8 mouse cellular contexts compared by ENCODE assay signal in the genomic region with DNA sequence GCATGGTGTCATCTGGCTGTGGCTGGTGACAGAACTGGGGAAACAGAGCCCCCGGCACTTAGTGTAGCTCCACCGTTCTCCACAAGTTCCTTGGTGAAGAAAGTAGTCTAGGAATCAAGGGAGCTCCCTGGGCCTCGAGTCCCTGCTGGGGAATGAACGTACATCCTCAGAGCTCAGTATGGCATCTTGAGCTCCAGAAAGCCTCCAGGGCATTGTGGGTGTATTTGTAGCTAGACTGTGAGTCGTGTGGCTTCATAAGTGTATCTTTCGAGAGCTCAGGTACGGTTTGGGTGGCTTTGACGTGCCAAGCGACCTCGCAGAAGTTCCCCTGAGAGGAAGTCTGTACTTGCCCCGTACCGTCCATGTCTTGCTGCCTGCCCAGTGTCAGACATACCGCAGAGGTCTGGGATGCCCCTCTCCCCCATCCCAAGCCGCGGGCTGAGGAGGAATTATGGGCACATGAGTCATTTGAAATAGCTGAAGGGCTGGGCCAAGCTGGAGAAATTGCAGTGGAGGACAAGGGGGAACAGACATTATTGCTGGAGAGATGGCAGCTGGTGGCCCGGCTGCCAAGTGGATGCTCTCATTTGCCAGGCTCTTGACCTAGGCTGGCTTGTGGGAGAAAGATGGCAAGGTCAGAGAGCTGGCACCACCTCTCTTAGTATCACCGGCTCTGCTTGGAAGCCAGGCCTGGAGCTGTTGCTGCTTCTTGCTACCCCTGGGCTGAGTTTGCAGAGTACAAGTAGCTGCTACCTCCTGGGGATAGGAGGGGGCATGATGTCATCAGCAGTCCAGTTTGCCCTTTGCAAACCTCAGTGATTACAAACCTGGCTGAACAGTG. TPM values are rescaled to one million over a fixed set of nuclear protein-coding genes. Genes with fewer than 3 reads are reported as not detected.
A peak's percentile ranks its signal among the peaks of the same experiment; 100 is the strongest.
DNase-seq lines count a peak whose midpoint lies in the region; ATAC-seq and TF ChIP-seq lines count a peak whose summit lies in the region.

No protein-coding gene starts in this region.

- peaks cover 86% of the 10 kb centered on the region for H3K4me1 ChIP-seq in kidney, embryonic 15.5 days
- H3K4me1 ChIP-seq in liver, embryonic 14.5 days (replicated peaks; ENCODE audit: control insufficient read depth in 2 of 2, insufficient read depth in 2 of 2, low read length in 1 of 2), result peaks cover 19 to 57% of the 10 kb centered on the region in 2 experiments

- 84% methylated on average over 17 of the region's 17 CpGs for WGBS in kidney, embryonic 15.5 days
- WGBS in liver, embryonic 14.5 days (ENCODE audit: insufficient replicate concordance), result 36% methylated on average over 17 of the region's 17 CpGs

- H3K27me3 ChIP-seq in kidney, embryonic 15.5 days, result no peaks in the 10 kb centered on the region
- no peaks in the 10 kb centered on the region for H3K27me3 ChIP-seq in Patski
- H3K27me3 ChIP-seq in liver, embryonic 14.5 days (ENCODE audit: control insufficient read depth, insufficient read depth, low read length), result no peaks in the 10 kb centered on the region

- no peak overlapping the region for H3K4me3 ChIP-seq in kidney, embryonic 15.5 days (replicated peaks)
- peak overlapping the region; percentile 10 to 21; a peak in 1 of 4 replicates for H3K4me3 ChIP-seq in liver, embryonic 14.5 days (ENCODE audit: insufficient read depth in 1 of 2, low read depth in 2 of 2, low read length in 2 of 2)

- peak overlapping the region; percentile 86 for H3K4me2 ChIP-seq in kidney, embryonic 15.5 days
- peak overlapping the region; percentile 81 for H3K4me2 ChIP-seq in liver, embryonic 14.5 days (ENCODE audit: low read depth)

- TF ChIP-seq EP300 in liver, embryonic 14.5 days (IDR thresholded peaks at IDR 0.05; ENCODE audit: low read depth), result no peak

- CTCF ChIA-PET in Patski (lab: Charles Lee), result interaction anchor here (1.0 to 1.6 kb wide), 6 partner anchors 8 to 56 kb away, joined by 3 to 4 read pairs (median 3); no protein-coding TSS in a partner anchor

- intact Hi-C loops in gastrocnemius, postnatal 14 days (cut with DNase I; ENCODE audit: low total_unique reads), result no loop called here

- POLR2A ChIA-PET in Patski (lab: Charles Lee), result interaction anchor here (0.5 to 2.0 kb wide), 7 partner anchors 12 to 484 kb away, joined by 3 to 6 read pairs (median 4); no protein-coding TSS in a partner anchor

- TF ChIP-seq CTCF in Patski (IDR thresholded peaks at IDR 0.05), result no peak
- no peak for TF ChIP-seq CTCF in liver, embryonic 14.5 days (IDR thresholded peaks at IDR 0.05; ENCODE audit: low read depth)

- ATAC-seq in kidney, embryonic 15.5 days (replicated peaks; ENCODE audit: low FRiP score), result no peak
- ATAC-seq in Patski, result peak; percentile 22
- no peak for ATAC-seq in liver, embryonic 14.5 days (ENCODE audit: insufficient read depth)
- no peak for ATAC-seq in activated CD4-positive, CD25-positive, alpha-beta regulatory T cell, adult 4 months

- in situ Hi-C loops in Patski (cut with MboI; ENCODE audit: low pct_unique_long_range_greater_than_20kb), result loop anchor here (5.0 to 25.0 kb wide), 2 partner anchors 43 to 1608 kb away; no protein-coding TSS in a partner anchor

- H3K27ac ChIP-seq in kidney, embryonic 15.5 days, result peak overlapping the region; percentile 46
- H3K27ac ChIP-seq in liver, embryonic 14.5 days, result no peak overlapping the region; the same call in 1 of the 2 replicates

- no peak overlapping the region for H3K9ac ChIP-seq in kidney, embryonic 15.5 days
- H3K9ac ChIP-seq in liver, embryonic 14.5 days (replicated peaks), result no peak overlapping the region

- H3K9me3 ChIP-seq in kidney, embryonic 15.5 days (replicated peaks), result no peaks in the 10 kb centered on the region
- no peaks in the 10 kb centered on the region for H3K9me3 ChIP-seq in liver, embryonic 14.5 days (ENCODE audit: control insufficient read depth, low read length)

- H3K36me3 ChIP-seq in kidney, embryonic 15.5 days, result no peaks in the 10 kb centered on the region
- no peaks in the 10 kb centered on the region for H3K36me3 ChIP-seq in liver, embryonic 14.5 days (replicated peaks; ENCODE audit: control insufficient read depth, insufficient read depth, low read depth)

- DNase-seq in kidney, adult 18-20 months, result no peak
- DNase-seq in Patski (ENCODE audit: low read depth, low spot score), result no peak
- peak; percentile 57 for DNase-seq in gastrocnemius, postnatal 14 days
- DNase-seq in liver, embryonic 14.5 days (ENCODE audit: low read depth in 3 of 3, low spot score in 3 of 3), result no peak
- DNase-seq in urinary bladder, adult 18-20 months (ENCODE audit: low spot score in 2 of 2), result no peak
- DNase-seq in layer of hippocampus, adult 9-11 months, result no peak

RNA-seq across cellular contexts. Expression of a gene that starts 2.9 kb away (rescaled TPM):
- 53.4 and 60.0 TPM in 2 replicates for polyA plus RNA-seq in kidney, embryonic 15.5 days (2015; fragmentation: Nextera tagmentation; extraction: Ambion mirVana)
- 92.3 TPM for polyA plus RNA-seq in Patski (2021)
- total RNA-seq in gastrocnemius, postnatal 14 days (2021), result 10 to 100 TPM; 17.4 to 23.4 TPM
- 16.2 and 17.2 TPM in 2 replicates for polyA plus RNA-seq in liver, embryonic 14.5 days (2012; rRNA removed)
- 30.7 and 30.9 TPM in 2 replicates for polyA plus RNA-seq in liver, embryonic 14.5 days (2014; fragmentation: Nextera tagmentation; extraction: Ambion mirVana)
- 10 to 100 TPM; 75.0 to 86.1 TPM for polyA plus RNA-seq in activated CD4-positive, CD25-positive, alpha-beta regulatory T cell, adult 4 months (2017; shearing (Covaris generic))

RNA-seq across cellular contexts. Expression of a gene that starts 23.8 kb away (rescaled TPM):
- 2.1 and 2.4 TPM in 2 replicates for polyA plus RNA-seq in kidney, embryonic 15.5 days (2015; fragmentation: Nextera tagmentation; extraction: Ambion mirVana)
- not detected for polyA plus RNA-seq in Patski (2021)
- total RNA-seq in gastrocnemius, postnatal 14 days (2021), result 1 to 10 TPM; 1.9 to 2.0 TPM
- polyA plus RNA-seq in liver, embryonic 14.5 days (2012; rRNA removed), result not detected in 2 replicates
- polyA plus RNA-seq in liver, embryonic 14.5 days (2014; fragmentation: Nextera tagmentation; extraction: Ambion mirVana), result 0.24 TPM in 1 of 2 replicates, not detected in the other
- not detected for polyA plus RNA-seq in activated CD4-positive, CD25-positive, alpha-beta regulatory T cell, adult 4 months (2017; shearing (Covaris generic))

RNA-seq across cellular contexts. Expression of a gene that starts 27.1 kb away (rescaled TPM):
- 0.99 and 1.1 TPM in 2 replicates for polyA plus RNA-seq in kidney, embryonic 15.5 days (2015; fragmentation: Nextera tagmentation; extraction: Ambion mirVana)
- not detected for polyA plus RNA-seq in Patski (2021)
- under 1 TPM; 0.42 to 0.68 TPM for total RNA-seq in gastrocnemius, postnatal 14 days (2021)
- polyA plus RNA-seq in liver, embryonic 14.5 days (2012; rRNA removed), result 0.39 and 0.63 TPM in 2 replicates
- 0.59 and 0.95 TPM in 2 replicates for polyA plus RNA-seq in liver, embryonic 14.5 days (2014; fragmentation: Nextera tagmentation; extraction: Ambion mirVana)
- polyA plus RNA-seq in activated CD4-positive, CD25-positive, alpha-beta regulatory T cell, adult 4 months (2017; shearing (Covaris generic)), result not detected

RNA-seq across cellular contexts. Expression of a gene that starts 46.8 kb away (rescaled TPM):
- polyA plus RNA-seq in kidney, embryonic 15.5 days (2015; fragmentation: Nextera tagmentation; extraction: Ambion mirVana), result 30.5 and 33.8 TPM in 2 replicates
- 43.2 TPM for polyA plus RNA-seq in Patski (2021)
- 10 to 100 TPM; 12.0 to 13.2 TPM for total RNA-seq in gastrocnemius, postnatal 14 days (2021)
- 10.7 and 11.6 TPM in 2 replicates for polyA plus RNA-seq in liver, embryonic 14.5 days (2012; rRNA removed)
- polyA plus RNA-seq in liver, embryonic 14.5 days (2014; fragmentation: Nextera tagmentation; extraction: Ambion mirVana), result 8.0 and 9.2 TPM in 2 replicates
- 10 to 100 TPM; 11.8 to 18.4 TPM for polyA plus RNA-seq in activated CD4-positive, CD25-positive, alpha-beta regulatory T cell, adult 4 months (2017; shearing (Covaris generic))
